Mouse (Mus musculus): Measurements from ENCODE around the gene 4931429L15Rik. TPM values are rescaled to one million over a fixed set of nuclear protein-coding genes. Genes with fewer than 3 reads are reported as not detected.
"Not testable (repeated sequence)": the region's sequence is repeated elsewhere in the genome, so short reads cannot be mapped to it uniquely, and the experiment has no call there.

4931429L15Rik gene
- total RNA-seq (2021): not detected
- long read RNA-seq, experiment 1, partial matches to known transcripts: 0 of 1 reads
- long read RNA-seq, experiment 1, other reads (novel, unspliced or antisense): 1 of 1 reads
- long read RNA-seq, experiment 2: 0 reads

DNA sequence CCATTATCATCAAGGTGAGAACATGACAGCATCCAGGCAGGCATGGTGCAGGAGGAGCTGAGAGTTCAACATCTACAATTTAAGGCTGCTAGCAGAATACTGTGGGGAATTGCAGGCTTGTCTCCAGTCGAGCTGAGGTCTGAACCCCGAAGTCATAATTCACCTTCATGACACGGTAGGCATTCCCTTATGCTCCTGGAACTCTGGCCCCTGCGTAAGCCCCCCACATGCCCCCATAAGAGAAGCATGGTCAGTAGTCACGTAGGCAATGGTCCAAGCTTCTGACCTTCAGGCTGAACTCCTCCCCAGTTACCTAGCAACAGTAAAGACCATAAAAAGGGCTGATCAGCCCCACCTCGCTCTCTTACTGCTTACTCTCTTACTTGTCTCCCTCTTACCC, at the start of gene 4931429L15Rik:
TSS of gene 4931429L15Rik (minus strand) at position 101 of the 400 bp plus-strand sequence.
- DNase-seq (ENCODE audit: extremely low spot score in 1 of 2, low spot score in 2 of 2); H3K27ac ChIP-seq; H3K4me3 ChIP-seq; intact Hi-C loops (cut with DNase I): not testable (repeated sequence)

DNA sequence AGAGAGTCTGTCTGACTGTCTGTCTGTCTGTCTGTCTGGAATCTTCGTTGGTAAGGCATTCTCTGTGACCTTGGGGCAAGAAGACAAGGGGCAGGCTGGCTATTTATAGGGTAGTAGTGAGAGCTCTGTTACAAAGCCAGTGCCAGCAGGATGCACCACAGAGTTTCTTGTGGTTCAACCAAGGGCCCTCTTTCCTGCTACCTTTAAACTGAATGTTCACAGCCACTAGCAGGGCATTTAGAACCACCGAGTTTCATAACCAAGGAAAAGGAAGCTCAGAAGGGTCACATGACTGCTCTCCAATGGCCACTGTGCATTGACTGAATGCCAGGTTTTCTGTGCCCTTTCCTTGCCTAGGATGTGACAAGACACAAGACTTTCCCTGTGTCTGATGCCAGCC, 42.7 kb upstream of the 4931429L15Rik start:
- no peak for DNase-seq (ENCODE audit: extremely low spot score in 1 of 2, low spot score in 2 of 2)
- intact Hi-C loops (cut with DNase I): no loop called here
- TF ChIP-seq CTCF (IDR thresholded peaks at IDR 0.05): no peak

DNA sequence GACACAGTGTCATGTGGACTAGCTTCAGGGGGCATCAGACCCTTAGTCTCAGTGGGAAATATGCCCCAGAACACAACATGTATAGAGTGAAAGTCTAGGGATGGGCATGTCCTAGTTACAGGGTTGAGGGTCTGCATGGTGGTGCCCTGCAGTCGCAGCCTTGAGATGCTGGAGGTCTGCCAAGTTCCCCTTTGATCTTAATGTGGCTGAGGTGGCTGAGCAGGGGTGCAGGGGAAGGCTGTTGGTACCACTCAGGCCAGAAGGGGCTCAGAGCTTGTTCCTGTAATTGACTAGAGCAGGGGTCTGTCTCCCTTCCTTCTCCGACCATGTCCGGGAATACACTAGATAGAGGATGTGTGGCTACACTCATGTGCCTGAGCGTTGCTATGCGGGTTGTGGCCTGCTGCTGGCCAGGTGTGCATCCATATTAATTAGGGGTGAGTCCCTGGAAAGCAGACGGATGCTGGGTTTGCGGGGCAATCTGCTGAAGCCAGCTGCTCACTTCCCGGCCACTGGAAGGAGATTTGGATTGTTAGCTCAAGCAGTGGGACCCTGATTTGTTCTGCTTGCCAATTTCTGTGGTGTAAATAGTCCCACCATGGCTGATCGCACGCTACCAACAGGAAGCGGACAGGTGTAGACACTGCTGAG, 41.8 kb upstream of the 4931429L15Rik start:
- intact Hi-C loops (cut with DNase I): no loop called here
- no peak for DNase-seq (ENCODE audit: extremely low spot score in 1 of 2, low spot score in 2 of 2)
- no peak overlapping the region for H3K27ac ChIP-seq
- H3K4me3 ChIP-seq: no peak overlapping the region
- no peak for TF ChIP-seq CTCF (IDR thresholded peaks at IDR 0.05)

More for the DNA sequence above, 42.7 kb upstream of the 4931429L15Rik start:
- Histone ChIP-seq H3K4me3 (no peak overlapping the region), H3K27ac (no peak overlapping the region)

DNA sequence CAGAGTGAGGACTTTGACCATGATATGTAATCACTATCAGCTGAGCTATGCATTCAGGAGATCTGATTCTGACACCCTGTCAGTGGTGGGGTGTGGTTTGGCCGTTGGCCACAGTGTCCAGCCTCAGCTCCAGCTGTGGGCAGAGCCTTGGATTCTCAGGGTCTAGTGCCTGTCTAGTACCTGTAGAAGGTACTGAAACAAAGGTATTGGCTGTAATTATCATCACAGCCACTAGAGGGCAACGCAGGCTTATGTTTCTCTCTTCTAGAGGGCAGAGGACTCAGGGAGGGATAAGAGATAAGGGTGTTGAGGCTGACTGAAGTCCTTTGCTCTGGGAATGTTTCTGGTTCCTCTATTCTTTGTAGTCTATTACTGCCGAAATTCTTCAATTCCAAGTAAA, 34.2 kb upstream of the 4931429L15Rik start:
- intact Hi-C loops (cut with DNase I): loop anchor here (5.0 to 10.0 kb wide), 3 partner anchors 383 to 1351 kb away; no protein-coding TSS in a partner anchor
- no peak overlapping the region for H3K27ac ChIP-seq
- no peak overlapping the region for H3K4me3 ChIP-seq
- TF ChIP-seq CTCF (IDR thresholded peaks at IDR 0.05): peak; percentile 92
- peak; percentile 61 to 67 for DNase-seq (ENCODE audit: extremely low spot score in 1 of 2, low spot score in 2 of 2)

DNA sequence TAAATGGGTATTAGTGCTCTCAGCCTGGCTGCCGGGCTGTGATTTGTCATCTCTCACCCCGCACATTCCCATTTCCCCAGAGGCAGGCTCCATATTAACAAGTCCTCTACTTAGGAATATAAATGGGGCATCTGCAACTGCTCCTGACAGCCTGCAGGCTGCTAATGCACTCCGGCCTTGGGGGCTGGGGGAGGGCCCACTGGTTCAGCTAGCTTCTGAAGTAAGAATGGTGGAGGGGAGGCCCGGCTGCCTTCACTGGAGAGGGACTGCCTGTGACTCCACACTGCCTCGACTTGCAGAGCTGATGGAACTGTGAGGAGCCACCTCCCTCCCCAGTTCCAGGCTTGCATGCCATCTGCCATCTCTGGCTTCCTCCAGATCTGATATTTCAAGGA, 33.5 kb upstream of the 4931429L15Rik start:
- DNase-seq (ENCODE audit: extremely low spot score in 1 of 2, low spot score in 2 of 2): no peak
- no peak overlapping the region for H3K27ac ChIP-seq
- intact Hi-C loops (cut with DNase I): loop anchor here (5.0 to 10.0 kb wide), 3 partner anchors 384 to 1351 kb away; no protein-coding TSS in a partner anchor
- TF ChIP-seq CTCF (IDR thresholded peaks at IDR 0.05): no peak
- H3K4me3 ChIP-seq: no peak overlapping the region

DNA sequence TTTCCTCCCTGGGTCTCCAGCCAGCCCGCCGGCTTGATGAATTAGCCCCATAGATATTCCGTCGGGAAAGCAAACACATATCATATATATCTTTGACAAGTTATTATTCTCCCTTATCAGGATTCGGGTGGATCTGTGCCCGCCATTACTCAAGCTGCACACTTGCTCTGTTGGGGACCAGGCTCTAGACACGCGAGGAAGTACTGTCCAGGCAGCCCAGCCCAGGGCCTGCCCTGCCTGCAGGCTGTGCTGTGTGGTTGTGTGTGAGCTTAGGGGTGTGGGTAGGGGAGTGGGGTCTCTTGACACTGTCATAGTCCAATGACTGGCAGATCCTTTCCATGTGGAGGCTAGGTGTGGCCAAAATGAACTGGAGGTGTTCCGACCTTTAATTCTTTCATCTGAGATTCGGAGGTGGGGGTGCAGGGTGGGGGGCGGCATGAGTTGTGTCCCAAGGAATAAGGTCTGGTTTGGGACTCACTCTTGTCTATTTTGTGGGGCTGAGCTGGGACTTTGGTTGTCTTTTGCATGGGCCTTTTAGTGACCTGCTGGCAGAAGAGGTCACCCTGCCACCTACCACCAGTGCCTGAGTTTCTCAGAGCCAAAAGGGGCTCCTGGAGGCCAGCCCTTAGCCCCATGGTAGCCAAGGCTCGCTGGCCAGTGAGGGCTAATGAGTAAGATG, 33.0 kb upstream of the 4931429L15Rik start:
- Histone ChIP-seq H3K4me3 (no peak overlapping the region), H3K27ac (no peak overlapping the region)
- intact Hi-C loops (cut with DNase I): loop anchor here (5.0 to 10.0 kb wide), 3 partner anchors 385 to 1352 kb away; no protein-coding TSS in a partner anchor
- DNase-seq (ENCODE audit: extremely low spot score in 1 of 2, low spot score in 2 of 2): no peak
- no peak for TF ChIP-seq CTCF (IDR thresholded peaks at IDR 0.05)

DNA sequence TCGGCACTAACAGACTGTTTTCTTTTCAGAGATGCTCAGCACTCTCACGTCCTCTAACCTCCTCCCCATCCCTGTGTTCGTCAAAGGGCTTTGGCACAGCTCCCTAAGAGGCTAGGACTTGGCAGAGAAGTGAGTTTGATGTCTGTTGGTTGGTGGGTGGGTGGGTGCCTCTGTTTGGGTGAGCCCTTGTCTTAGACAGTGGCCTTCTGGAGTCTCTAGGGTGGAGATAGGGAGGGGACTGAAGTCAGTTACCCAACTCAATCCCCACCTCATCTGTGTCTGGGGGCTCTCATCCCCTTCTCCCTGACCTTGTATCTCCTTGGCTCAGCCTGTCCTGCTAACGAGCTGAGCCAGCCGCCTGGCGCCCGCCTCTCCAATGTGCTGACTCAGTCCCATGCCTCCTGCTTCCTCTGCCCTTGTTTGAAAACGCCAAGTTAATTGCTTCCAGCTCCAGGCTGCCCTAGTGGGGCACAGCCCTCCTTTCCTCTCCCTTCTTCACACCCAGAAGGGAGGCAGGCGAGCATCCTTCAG, 30.7 kb upstream of the 4931429L15Rik start:
- H3K4me3 ChIP-seq: no peak overlapping the region
- intact Hi-C loops (cut with DNase I): loop anchor here (5.0 to 10.0 kb wide), 3 partner anchors 387 to 1354 kb away; no protein-coding TSS in a partner anchor
- no peak; the same call in 1 of the 2 replicates for TF ChIP-seq CTCF (IDR thresholded peaks at IDR 0.05)
- no peak overlapping the region for H3K27ac ChIP-seq
- peak; percentile 32 to 40 for DNase-seq (ENCODE audit: extremely low spot score in 1 of 2, low spot score in 2 of 2)

DNA sequence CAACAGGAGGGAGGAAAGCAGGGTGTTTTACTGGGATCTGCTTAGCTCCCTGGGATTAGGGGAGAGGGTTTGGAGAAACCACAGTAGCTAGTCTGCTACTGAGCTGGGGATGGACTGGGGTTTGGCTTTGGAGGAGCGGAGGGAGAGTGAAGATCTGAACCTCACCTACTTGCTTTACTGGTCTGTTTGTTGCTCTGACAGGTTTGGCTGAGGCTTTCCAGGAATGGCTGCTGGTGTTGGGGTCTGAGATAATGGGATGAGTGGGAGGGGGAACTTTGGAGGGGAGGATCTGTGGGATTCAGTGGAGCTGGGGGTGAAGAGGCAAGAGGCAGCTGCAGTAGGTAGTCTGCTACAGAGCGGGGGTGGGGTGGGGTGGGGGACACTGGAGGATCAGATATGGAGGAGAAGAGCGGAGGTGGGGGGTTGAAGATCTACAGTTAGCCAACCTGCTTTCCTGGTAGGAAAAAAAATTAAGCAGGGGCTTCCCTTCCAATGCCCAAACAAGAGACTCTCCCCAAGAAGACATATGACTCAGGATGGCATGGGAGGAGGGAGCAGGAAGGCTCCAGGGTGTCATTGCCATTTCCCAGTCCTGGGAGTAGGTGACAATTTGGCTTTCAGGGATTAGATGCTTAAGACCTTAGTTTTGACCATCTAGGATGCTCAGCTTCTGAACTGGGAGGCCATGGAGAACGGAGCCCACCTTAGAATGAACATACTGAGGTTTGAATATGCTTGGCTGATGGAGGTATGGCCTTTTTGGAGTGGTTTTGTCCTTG, 26.3 kb upstream of the 4931429L15Rik start:
- no peak for DNase-seq (ENCODE audit: extremely low spot score in 1 of 2, low spot score in 2 of 2)
- TF ChIP-seq CTCF (IDR thresholded peaks at IDR 0.05): no peak
- Histone ChIP-seq H3K4me3 (no peak overlapping the region), H3K27ac (no peak overlapping the region)
- intact Hi-C loops (cut with DNase I): no loop called here

DNA sequence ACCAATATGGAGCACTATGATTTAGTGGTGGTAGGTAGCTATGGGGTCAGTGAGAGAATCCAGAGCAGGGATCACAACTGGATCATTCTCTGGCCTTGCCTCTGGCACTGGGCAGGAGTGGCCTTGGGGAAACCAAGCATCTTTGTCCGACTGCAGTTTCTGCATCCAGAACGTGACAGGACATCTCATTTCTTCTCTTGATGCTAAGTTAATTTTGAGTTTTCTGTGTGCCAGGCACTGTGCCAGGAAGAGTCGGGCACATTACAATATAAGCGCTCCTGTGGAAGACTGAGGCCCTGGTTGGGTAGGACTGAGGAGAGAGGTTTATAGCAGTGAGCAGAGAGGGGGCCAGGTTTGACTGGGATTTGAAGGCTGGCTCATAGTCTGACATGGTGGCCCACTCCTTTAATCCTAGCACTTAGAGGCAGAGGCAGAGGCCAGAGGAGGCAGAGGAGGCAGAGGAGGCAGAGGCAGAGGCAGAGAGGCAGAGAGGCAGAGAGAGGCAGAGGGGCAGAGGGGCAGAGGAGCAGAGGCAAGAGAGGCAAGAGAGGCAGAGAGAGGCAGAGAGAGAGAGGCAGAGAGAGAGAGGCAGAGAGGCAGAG, 19.4 kb upstream of the 4931429L15Rik start:
- peak overlapping the region; percentile 64 for H3K27ac ChIP-seq
- no peak overlapping the region for H3K4me3 ChIP-seq
- no peak for TF ChIP-seq CTCF (IDR thresholded peaks at IDR 0.05)
- no peak for DNase-seq (ENCODE audit: extremely low spot score in 1 of 2, low spot score in 2 of 2)
- intact Hi-C loops (cut with DNase I): no loop called here

DNA sequence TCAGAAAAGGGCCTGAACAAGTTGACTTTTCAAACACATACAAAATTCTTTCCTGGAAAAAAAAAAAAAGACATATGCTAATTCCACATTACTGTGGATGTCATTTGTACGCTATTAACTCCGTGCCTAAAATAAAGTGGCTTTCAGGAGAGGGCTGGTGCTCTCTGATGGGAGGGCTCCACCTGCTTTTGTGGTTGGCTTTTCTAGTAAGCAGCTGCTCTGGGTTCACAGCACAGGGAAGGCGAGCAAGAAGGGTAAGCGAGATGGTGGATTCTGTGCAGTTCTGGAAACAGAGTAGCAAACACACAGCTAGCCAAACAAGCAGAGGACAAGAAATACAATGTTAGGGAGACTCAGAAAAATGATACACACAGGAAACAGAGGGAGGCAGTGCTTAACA, 18.6 kb upstream of the 4931429L15Rik start:
- intact Hi-C loops (cut with DNase I): no loop called here
- no peak for DNase-seq (ENCODE audit: extremely low spot score in 1 of 2, low spot score in 2 of 2)
- peak overlapping the region; percentile 64 for H3K27ac ChIP-seq
- H3K4me3 ChIP-seq: no peak overlapping the region
- no peak for TF ChIP-seq CTCF (IDR thresholded peaks at IDR 0.05)

DNA sequence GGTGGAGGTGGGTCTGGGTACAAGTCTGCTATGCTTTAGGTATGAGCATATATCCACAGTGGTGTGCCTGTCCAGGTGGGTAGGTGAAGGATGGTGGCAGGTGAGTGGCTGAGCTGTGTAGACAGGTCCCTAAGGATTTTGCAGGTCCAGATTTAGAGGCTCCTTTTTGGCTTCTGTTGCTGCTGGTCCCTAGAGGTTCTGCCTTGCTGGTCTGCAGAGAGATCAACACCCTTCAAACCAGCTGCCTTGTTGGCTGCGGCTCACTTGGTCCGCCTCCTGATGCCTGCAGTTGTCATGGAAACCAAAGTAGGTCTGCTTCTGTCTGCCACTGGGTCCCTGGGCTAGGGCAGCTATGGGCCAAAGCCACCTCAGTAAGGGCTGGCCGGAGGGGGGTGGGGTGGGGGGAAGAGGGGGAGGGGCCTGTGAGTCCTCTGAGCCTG, 18.1 kb upstream of the 4931429L15Rik start:
- peak overlapping the region; percentile 75 for H3K27ac ChIP-seq
- intact Hi-C loops (cut with DNase I): no loop called here
- no peak overlapping the region for H3K4me3 ChIP-seq
- peak; percentile 55 for DNase-seq (ENCODE audit: extremely low spot score in 1 of 2, low spot score in 2 of 2)
- no peak for TF ChIP-seq CTCF (IDR thresholded peaks at IDR 0.05)
